Mouse (Mus musculus) heart, embryonic 13.5 days (tissue): Measurements from ENCODE around the gene Hbb-bh1. TPM values are rescaled to one million over a fixed set of nuclear protein-coding genes. Genes with fewer than 3 reads are reported as not detected.

Experiments
- polyA plus RNA-seq: library from polyadenylated mRNA; unstranded; fragments of >200 nt; fragmentation: Nextera tagmentation; extraction: Ambion mirVana; gene quantifications from 2 replicates; pipeline ENCODE4 v1.2.1, GENCODE M21; 2015

Gene Hbb-bh1
- polyA plus RNA-seq, 1 experiment from 2014 or later, result 536 TPM

Other genes with a start within 250 kb of the Hbb-bh1 start
- gene Olfr619, start 242.6 kb downstream of the Hbb-bh1 start, polyA plus RNA-seq, result not detected in 2 replicates
- gene Olfr620, start 230.6 kb downstream of the Hbb-bh1 start, polyA plus RNA-seq, result not detected in 2 replicates
- gene Olfr622, start 200.5 kb downstream of the Hbb-bh1 start, polyA plus RNA-seq, result not detected in 2 replicates
- gene Olfr623, start 179.5 kb downstream of the Hbb-bh1 start, polyA plus RNA-seq, result not detected in 2 replicates
- 0.03 TPM in 1 of 2 replicates, not detected in the other for gene Olfr624, start 172.0 kb downstream of the Hbb-bh1 start, polyA plus RNA-seq
- not detected in 2 replicates for gene Olfr625-ps1, start 160.4 kb downstream of the Hbb-bh1 start, polyA plus RNA-seq
- gene Olfr243, start 128.5 kb downstream of the Hbb-bh1 start, polyA plus RNA-seq, result not detected in 2 replicates
- gene Olfr628, start 112.8 kb downstream of the Hbb-bh1 start, polyA plus RNA-seq, result not detected in 2 replicates
- gene Olfr629, start 98.2 kb downstream of the Hbb-bh1 start, polyA plus RNA-seq, result not detected in 2 replicates
- not detected in 2 replicates for gene Olfr630, start 85.8 kb downstream of the Hbb-bh1 start, polyA plus RNA-seq
- gene Olfr69, start 71.6 kb downstream of the Hbb-bh1 start, polyA plus RNA-seq, result not detected in 2 replicates
- gene Olfr68, start 63.5 kb downstream of the Hbb-bh1 start, polyA plus RNA-seq, result not detected in 2 replicates
- not detected in 2 replicates for gene Olfr67, start 51.3 kb downstream of the Hbb-bh1 start, polyA plus RNA-seq
- gene Hbb-bt, start 29.2 kb downstream of the Hbb-bh1 start, polyA plus RNA-seq, result 7,919 and 10,944 TPM in 2 replicates
- gene Hbb-bs, start 15.1 kb downstream of the Hbb-bh1 start, polyA plus RNA-seq, result 15,930 and 21,711 TPM in 2 replicates
- gene Hbb-bh2, start 2.6 kb downstream of the Hbb-bh1 start, polyA plus RNA-seq, result not detected in 2 replicates
- 25,617 and 43,684 TPM in 2 replicates for gene Hbb-y, start 10.1 kb upstream of the Hbb-bh1 start, polyA plus RNA-seq
- gene Olfr66, start 43.1 kb upstream of the Hbb-bh1 start, polyA plus RNA-seq, result not detected in 2 replicates
- gene Olfr64, start 51.3 kb upstream of the Hbb-bh1 start, polyA plus RNA-seq, result not detected in 2 replicates
- gene Olfr65, start 60.3 kb upstream of the Hbb-bh1 start, polyA plus RNA-seq, result not detected in 2 replicates
- gene Olfr631, start 85.7 kb upstream of the Hbb-bh1 start, polyA plus RNA-seq, result not detected in 2 replicates
- not detected in 2 replicates for gene Olfr632, start 91.2 kb upstream of the Hbb-bh1 start, polyA plus RNA-seq
- gene Olfr633, start 101.3 kb upstream of the Hbb-bh1 start, polyA plus RNA-seq, result not detected in 2 replicates
- gene Olfr635, start 128.0 kb upstream of the Hbb-bh1 start, polyA plus RNA-seq, result not detected in 2 replicates
- gene Olfr638, start 155.6 kb upstream of the Hbb-bh1 start, polyA plus RNA-seq, result not detected in 2 replicates
- gene Olfr639, start 174.1 kb upstream of the Hbb-bh1 start, polyA plus RNA-seq, result not detected in 2 replicates
- gene Olfr640, start 182.4 kb upstream of the Hbb-bh1 start, polyA plus RNA-seq, result not detected in 2 replicates
- not detected in 2 replicates for gene Olfr641, start 192.3 kb upstream of the Hbb-bh1 start, polyA plus RNA-seq
- not detected in 2 replicates for gene Olfr642, start 209.5 kb upstream of the Hbb-bh1 start, polyA plus RNA-seq
- gene 4930516K23Rik, start 218.3 kb upstream of the Hbb-bh1 start, polyA plus RNA-seq, result not detected in 2 replicates
- gene Olfr644, start 228.7 kb upstream of the Hbb-bh1 start, polyA plus RNA-seq, result not detected in 2 replicates
- not detected in 2 replicates for gene Olfr645, start 242.3 kb upstream of the Hbb-bh1 start, polyA plus RNA-seq